ENCODE assay signal across 15 mouse cellular contexts in genomic region chr3:121697169-121697568, GRCm38 (mm10). TPM values are rescaled to one million over a fixed set of nuclear protein-coding genes. Genes with fewer than 3 reads are reported as not detected.
DNase-seq lines count a peak whose midpoint lies in the region; TF ChIP-seq lines count a peak whose summit lies in the region.
"Had no signal": no experiment of that assay in that cellular context is flagged by ENCODE, and none has a peak within 500 bp of the region (broad histone marks: within the 10 kb centered on the region; RNA-seq: fewer than 3 reads in every experiment).

No protein-coding gene starts in this region.

- no peak overlapping the region for H3K4me3 ChIP-seq in gastrocnemius, adult 2 months
- H3K4me3 ChIP-seq: forebrain, embryonic 13.5 days; kidney, embryonic 15.5 days; liver, embryonic 13.5 days had no signal

- peak overlapping the region; percentile 8; the same call in 1 of the 2 replicates for H3K27ac ChIP-seq in gastrocnemius, adult 2 months
- H3K27ac ChIP-seq: forebrain, embryonic 13.5 days; kidney, embryonic 15.5 days; liver, embryonic 13.5 days had no signal

- intact Hi-C loops in gastrocnemius, adult 2 months (cut with DNase I): no loop called here
- intact Hi-C loops in heart, postnatal 25 days (cut with DNase I): no loop called here

- DNase-seq in cerebellum, postnatal 10 days: peak; percentile 48 to 63
- DNase-seq in cerebellum, adult 9-11 months: no peak
- peak; percentile 87 for DNase-seq in 3T3-L1 (ENCODE audit: low read depth, low spot score)
- peak; percentile 66 for DNase-seq in gastrocnemius, adult 2 months
- peak; percentile 33 for DNase-seq in lung, postnatal 10 days
- DNase-seq in kidney, postnatal 4 days: no peak
- DNase-seq in kidney, adult 8-10 months: no peak
- DNase-seq in heart, postnatal 25 days (ENCODE audit: low spot score): no peak
- DNase-seq: B cell, adult 2 months; heart, postnatal 10 days; layer of hippocampus, adult 9-11 months; liver, embryonic 13.5 days had no signal

- no peak for TF ChIP-seq CTCF in gastrocnemius, adult 2 months (IDR thresholded peaks at IDR 0.05)

RNA-seq across cellular contexts. Expression of gene F3, which starts 26.2 kb away (rescaled TPM):
- total RNA-seq in gastrocnemius, adult 2 months (2021): 1 to 10 TPM; 5.7 to 6.1 TPM
- 10 to 100 TPM; 20.8 to 27.2 TPM for total RNA-seq in heart, postnatal 25 days (2021)

RNA-seq across cellular contexts. Expression of gene 4930432M17Rik, which starts 26.6 kb away (rescaled TPM):
- total RNA-seq in gastrocnemius, adult 2 months (2021): not detected
- not detected for total RNA-seq in heart, postnatal 25 days (2021)
- total RNA-seq: heart, postnatal 10 days; left cerebral cortex, postnatal 36 days had no signal

Comparison
In these comparisons a context has a peak if more than half of its experiments do, and no peak if none do; other contexts are left out.
1. DNase-seq: peak in cerebellum, postnatal 10 days (2 of 2), 3T3-L1 (single experiment), gastrocnemius, adult 2 months (single experiment) and lung, postnatal 10 days (single experiment); none in cerebellum, adult 9-11 months (single experiment), kidney, postnatal 4 days (0 of 2), kidney, adult 8-10 months (0 of 2) and heart, postnatal 25 days (single experiment).